Mouse (Mus musculus) liver, embryonic 13.5 days (tissue): ENCODE measurements around the gene Lgals2. TPM values are rescaled to one million over a fixed set of nuclear protein-coding genes. Genes with fewer than 3 reads are reported as not detected.
"Not testable (repeated sequence)": the region's sequence is repeated elsewhere in the genome, so short reads cannot be mapped to it uniquely, and the experiment has no call there.

Experiments
- ATAC-seq: fragments of 200-750 bp; cut with Nextera tagmentation; 2 replicates; pipeline ENCODE4 v1.8.0; 2017; ENCODE audit warnings: low read depth, mild to moderate bottlenecking, moderate number of reproducible peaks, moderate library complexity
- DNase-seq: peaks from one replicate; pipeline ENCODE4 v3.0.0; 2022
- H3K27ac ChIP-seq: fragments of 300-500 bp; sonication (generic); 2 replicates; pipeline ENCODE4 v1.5.1; 2015; ENCODE audit warnings: moderate library complexity, mild to moderate bottlenecking, inconsistent platforms
- H3K27me3 ChIP-seq: fragments of 300-500 bp; sonication (generic); 2 replicates; pipeline ENCODE4 v1.6.1; 2015; ENCODE audit warnings: mild to moderate bottlenecking, inconsistent platforms
- H3K36me3 ChIP-seq: fragments of 300-500 bp; sonication (generic); 2 replicates; pipeline ENCODE4 v1.6.1; 2015; ENCODE audit warnings: mild to moderate bottlenecking, inconsistent platforms
- H3K4me1 ChIP-seq: fragments of 300-500 bp; sonication (generic); replicated peaks from 2 replicates; pipeline ENCODE4 v1.6.1; 2015; ENCODE audit warnings: inconsistent platforms
- H3K4me2 ChIP-seq: fragments of 300-500 bp; sonication (generic); 2 replicates; pipeline ENCODE4 v1.6.1; 2015; ENCODE audit warnings: inconsistent platforms, mild to moderate bottlenecking, moderate library complexity
- H3K4me3 ChIP-seq: fragments of 300-500 bp; sonication (generic); replicated peaks from 2 replicates; pipeline ENCODE4 v1.5.1; 2015; ENCODE audit warnings: mild to moderate bottlenecking, inconsistent platforms
- H3K9ac ChIP-seq: fragments of 300-500 bp; sonication (generic); 2 replicates; pipeline ENCODE4 v1.6.1; 2015; ENCODE audit warnings: mild to moderate bottlenecking, inconsistent platforms
- H3K9me3 ChIP-seq: fragments of 300-500 bp; sonication (generic); replicated peaks from 2 replicates; pipeline ENCODE4 v1.6.1; 2016; ENCODE audit warnings: inconsistent platforms
- WGBS: fragments of 180-500 bp; shearing (Covaris S2); methylation state at CpG from one replicate; pipeline ENCODE4 v1.1.7; 2015; ENCODE audit not compliant: insufficient replicate concordance; 5-methylcytosine and 5-hydroxymethylcytosine counted together
- polyA plus RNA-seq: library from polyadenylated mRNA; unstranded; fragments of >200 nt; fragmentation: Nextera tagmentation; extraction: Ambion mirVana; gene quantifications from 2 replicates; pipeline ENCODE4 v1.2.1, GENCODE M21; 2015

The Lgals2 gene
- polyA plus RNA-seq, 1 experiment from 2014 or later = 10.0 TPM

DNA sequence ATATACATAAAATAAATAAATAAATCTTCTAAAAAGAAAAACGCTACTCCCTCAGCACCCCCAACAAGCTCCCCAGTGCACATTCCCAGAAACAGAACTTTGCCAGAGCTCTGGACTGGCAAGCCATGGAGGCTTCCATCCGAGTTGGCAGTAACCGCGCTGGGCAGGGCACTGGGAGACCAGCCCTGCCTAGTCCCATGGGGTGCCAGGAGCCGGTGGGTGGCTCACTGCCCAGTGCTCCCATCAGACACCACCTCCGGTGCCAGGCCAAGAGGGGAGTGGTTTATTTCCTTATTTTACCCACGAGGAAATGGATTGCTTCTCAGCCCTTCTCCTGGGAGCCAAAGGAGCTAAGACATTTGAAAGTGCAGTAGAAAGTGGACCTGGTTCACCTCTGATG lies 1.7 kb upstream of the Lgals2 start:
- Histone ChIP-seq H3K36me3 (no peaks in the 10 kb centered on the region), H3K9ac (no peak overlapping the region), H3K4me2 (no peak overlapping the region), H3K4me3 (no peak overlapping the region), H3K27me3 (peaks cover 11% of the 10 kb centered on the region; the same call in 1 of the 2 replicates), H3K27ac (no peak overlapping the region), H3K9me3 (no peaks in the 10 kb centered on the region), H3K4me1 (peaks cover 29% of the 10 kb centered on the region)
- 66% methylated on average over 7 of the region's 7 CpGs for WGBS
- DNase-seq (no peak), ATAC-seq (no peak)

DNA sequence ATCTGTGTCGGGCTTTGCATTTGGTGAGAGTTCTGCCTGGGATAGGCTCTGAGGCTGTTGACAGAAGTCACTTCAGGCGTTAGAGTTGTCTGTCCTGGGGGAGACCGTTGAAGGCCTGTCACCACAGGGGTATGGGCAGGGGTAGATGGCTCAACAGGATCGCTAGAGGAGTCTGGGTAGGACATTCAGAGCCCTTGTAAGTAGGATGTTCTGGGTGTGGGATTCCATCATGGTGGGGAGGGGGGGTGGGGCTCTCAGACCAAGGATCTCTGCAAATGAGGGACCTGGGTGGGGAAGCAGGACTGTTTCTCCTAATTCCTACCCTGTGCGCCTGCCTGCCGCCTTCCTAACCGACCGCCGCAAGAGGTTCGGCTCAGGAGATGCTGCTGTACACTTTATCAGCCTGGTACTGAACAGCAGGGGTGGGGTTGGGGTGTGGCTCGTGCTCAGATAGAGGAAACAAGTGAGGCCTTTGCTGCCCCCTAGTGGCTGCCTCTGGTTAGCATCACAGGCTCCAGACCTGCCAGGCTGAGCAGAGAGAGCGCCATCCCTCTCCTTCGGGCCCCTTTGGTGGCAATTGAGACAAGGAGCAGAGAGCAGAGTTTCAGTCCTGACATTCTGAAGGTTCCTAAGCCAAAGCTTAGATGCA lies 3.7 kb downstream of the Lgals2 start:
- WGBS = 6% methylated on average over 13 of the region's 13 CpGs
- H3K36me3 ChIP-seq = peaks cover 20% of the 10 kb centered on the region
- H3K4me2 ChIP-seq = peak overlapping the region; percentile 37
- peak; percentile 88 for DNase-seq
- H3K9ac ChIP-seq = no peak overlapping the region
- H3K9me3 ChIP-seq = no peaks in the 10 kb centered on the region
- peak overlapping the region; percentile 43; the same call in 1 of the 2 replicates for H3K27ac ChIP-seq
- peaks cover 53% of the 10 kb centered on the region for H3K4me1 ChIP-seq
- peaks cover 35% of the 10 kb centered on the region for H3K27me3 ChIP-seq
- peak; percentile 90 for ATAC-seq
- H3K4me3 ChIP-seq = no peak overlapping the region

GRCm38 (mm10) chr15:78850944-78851343 lies 4.4 kb downstream of the Lgals2 start:
- H3K4me1 ChIP-seq = peaks cover 58% of the 10 kb centered on the region

DNA sequence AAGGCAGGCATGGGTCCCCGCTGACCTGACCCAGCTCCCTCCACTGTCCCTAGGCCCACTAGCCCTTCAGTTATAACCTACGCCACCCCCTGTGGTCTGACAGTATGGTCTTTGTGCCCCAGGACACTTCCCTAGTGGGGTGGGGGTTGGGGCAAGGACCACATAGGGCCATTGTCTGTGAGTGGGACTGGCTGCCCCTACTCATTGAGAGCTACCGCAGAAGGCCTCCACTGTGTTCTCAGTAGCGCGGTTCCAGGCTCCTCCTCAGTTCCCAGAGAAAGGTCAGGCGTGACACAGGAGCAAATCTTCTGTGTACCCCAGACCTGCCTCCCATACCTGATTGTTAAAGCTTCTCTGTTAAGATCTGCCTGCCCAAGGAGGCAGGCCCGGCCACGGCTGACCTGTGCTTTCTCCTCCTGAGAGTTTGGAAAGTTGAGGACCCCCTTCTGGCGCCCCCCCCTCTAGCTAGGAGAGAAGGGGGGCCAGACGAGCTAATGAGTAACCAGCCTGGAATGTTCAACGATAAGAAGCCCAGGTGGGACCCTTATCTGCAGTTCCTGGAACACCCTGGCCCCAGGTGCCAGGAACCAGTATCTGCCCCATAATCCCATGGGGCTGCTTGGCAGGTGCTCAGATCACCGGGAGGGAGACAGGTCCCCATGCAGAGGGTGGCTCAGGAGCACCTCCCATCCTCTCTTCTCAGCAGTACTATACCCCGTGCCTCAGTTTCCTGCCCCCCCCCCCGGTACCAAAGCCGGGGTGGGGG lies 5.1 kb downstream of the Lgals2 start:
- Histone ChIP-seq H3K36me3 (peaks cover 20% of the 10 kb centered on the region), H3K27ac (no peak overlapping the region; the same call in 1 of the 2 replicates), H3K27me3 (peaks cover 44% of the 10 kb centered on the region), H3K9me3 (no peaks in the 10 kb centered on the region), H3K4me3 (no peak overlapping the region), H3K4me1 (peaks cover 61% of the 10 kb centered on the region), H3K4me2 (no peak overlapping the region), H3K9ac (no peak overlapping the region)
- ATAC-seq (no peak), DNase-seq (no peak)
- WGBS = 59% methylated on average over 15 of the region's 15 CpGs

More at GRCm38 (mm10) chr15:78850944-78851343, 4.4 kb downstream of the Lgals2 start:
- Histone ChIP-seq H3K27me3 (peaks cover 41% of the 10 kb centered on the region), H3K36me3 (peaks cover 20% of the 10 kb centered on the region), H3K27ac (no peak overlapping the region), H3K4me3 (no peak overlapping the region), H3K9me3 (no peaks in the 10 kb centered on the region), H3K4me2 (no peak overlapping the region), H3K9ac (no peak overlapping the region)
- 40% methylated on average over 6 of the region's 6 CpGs for WGBS
- ATAC-seq (no peak), DNase-seq (no peak)

DNA sequence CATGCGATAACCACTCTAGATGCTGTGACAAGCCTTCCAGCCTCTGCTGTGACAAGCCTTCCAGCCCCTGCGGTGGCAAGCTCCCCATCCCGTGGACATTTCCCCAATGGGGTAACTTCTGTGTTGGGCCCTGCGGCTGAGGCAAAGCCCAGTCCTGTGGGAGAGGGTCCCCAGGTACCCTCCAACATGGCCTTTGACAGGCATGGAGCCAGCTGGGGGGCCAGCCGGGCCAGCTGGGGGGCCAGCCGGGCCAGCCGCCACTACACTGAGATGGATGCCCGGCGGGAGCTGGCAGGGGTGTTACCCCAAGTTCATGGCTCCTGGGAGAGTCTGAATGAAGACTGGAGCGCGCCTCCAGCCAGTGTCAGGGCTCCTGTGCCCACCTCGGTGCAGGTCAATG lies 5.8 kb downstream of the Lgals2 start:
- Histone ChIP-seq H3K9ac (no peak overlapping the region), H3K27me3 (peaks cover 51% of the 10 kb centered on the region), H3K36me3 (peaks cover 20% of the 10 kb centered on the region), H3K4me3 (no peak overlapping the region), H3K4me1 (peaks cover 66% of the 10 kb centered on the region), H3K9me3 (no peaks in the 10 kb centered on the region), H3K4me2 (no peak overlapping the region), H3K27ac (no peak overlapping the region; the same call in 1 of the 2 replicates)
- 78% methylated on average over 12 of the region's 12 CpGs for WGBS
- no peak for DNase-seq
- ATAC-seq = no peak

- Histone ChIP-seq H3K4me3 (no peak overlapping the region), H3K9me3 (no peaks in the 10 kb centered on the region), H3K4me2 (no peak overlapping the region), H3K36me3 (peaks cover 20% of the 10 kb centered on the region), H3K9ac (no peak overlapping the region), H3K27ac (no peak overlapping the region), H3K4me1 (peaks cover 76% of the 10 kb centered on the region), H3K27me3 (peaks cover 58% of the 10 kb centered on the region)
- DNase-seq (peak; percentile 70), ATAC-seq (no peak)
- 26% methylated on average over 5 of the region's 5 CpGs for WGBS
Observed at GRCm38 (mm10) chr15:78848467-78848866, 6.9 kb downstream of the Lgals2 start.

- Histone ChIP-seq H3K27me3 (peaks cover 70% of the 10 kb centered on the region), H3K4me1 (peaks cover 83% of the 10 kb centered on the region), H3K36me3 (peaks cover 20% of the 10 kb centered on the region)
- not testable (repeated sequence) for H3K9ac ChIP-seq, H3K9me3 ChIP-seq, H3K27ac ChIP-seq, H3K4me2 ChIP-seq, DNase-seq, H3K4me3 ChIP-seq, ATAC-seq
- 70% methylated on average over 7 of the region's 7 CpGs for WGBS
Observed at GRCm38 (mm10) chr15:78846805-78847204, 8.5 kb downstream of the Lgals2 start.

DNA sequence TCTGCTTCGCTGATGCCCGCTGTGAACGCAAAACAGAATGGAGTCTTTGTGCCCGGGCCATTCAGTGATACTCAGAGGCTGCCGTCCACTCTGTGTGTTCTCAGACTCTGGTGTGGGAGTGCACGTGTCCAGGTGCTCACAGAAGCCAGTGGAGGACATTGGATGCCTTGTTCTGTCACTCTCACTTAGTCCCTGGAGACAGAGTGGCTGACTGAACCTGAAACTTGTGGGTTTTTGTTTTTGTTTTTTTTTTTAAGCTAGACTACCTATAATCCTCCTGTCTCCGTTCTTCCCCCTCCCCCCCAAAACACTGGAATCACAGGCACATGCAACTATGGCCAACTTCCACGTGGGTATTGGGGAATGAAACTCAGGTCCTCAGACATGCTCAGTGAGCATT lies 9.0 kb downstream of the Lgals2 start:
- 69% methylated on average over 8 of the region's 8 CpGs for WGBS
- no peak overlapping the region for H3K9ac ChIP-seq
- peaks cover 74% of the 10 kb centered on the region for H3K27me3 ChIP-seq
- H3K36me3 ChIP-seq = peaks cover 20% of the 10 kb centered on the region
- no peak overlapping the region for H3K27ac ChIP-seq
- H3K9me3 ChIP-seq = no peaks in the 10 kb centered on the region
- ATAC-seq (no peak), DNase-seq (no peak)
- H3K4me3 ChIP-seq = no peak overlapping the region
- H3K4me2 ChIP-seq = 0 out of 2 replicates have a peak overlapping the region, but pooled peaks have one; percentile 58
- H3K4me1 ChIP-seq = peaks cover 83% of the 10 kb centered on the region

GRCm38 (mm10) chr15:78845867-78846266 lies 9.5 kb downstream of the Lgals2 start:
- Histone ChIP-seq H3K4me3 (no peak overlapping the region), H3K27me3 (peaks cover 74% of the 10 kb centered on the region), H3K27ac (peak overlapping the region; percentile 11; the same call in 1 of the 2 replicates), H3K36me3 (peaks cover 20% of the 10 kb centered on the region), H3K9me3 (no peaks in the 10 kb centered on the region), H3K9ac (no peak overlapping the region; the same call in 1 of the 2 replicates), H3K4me1 (peaks cover 83% of the 10 kb centered on the region), H3K4me2 (peak overlapping the region; percentile 58)
- DNase-seq (no peak), ATAC-seq (no peak)
- whole genome bisulfite sequencing = 63% methylated on average over 8 of the region's 8 CpGs

DNA sequence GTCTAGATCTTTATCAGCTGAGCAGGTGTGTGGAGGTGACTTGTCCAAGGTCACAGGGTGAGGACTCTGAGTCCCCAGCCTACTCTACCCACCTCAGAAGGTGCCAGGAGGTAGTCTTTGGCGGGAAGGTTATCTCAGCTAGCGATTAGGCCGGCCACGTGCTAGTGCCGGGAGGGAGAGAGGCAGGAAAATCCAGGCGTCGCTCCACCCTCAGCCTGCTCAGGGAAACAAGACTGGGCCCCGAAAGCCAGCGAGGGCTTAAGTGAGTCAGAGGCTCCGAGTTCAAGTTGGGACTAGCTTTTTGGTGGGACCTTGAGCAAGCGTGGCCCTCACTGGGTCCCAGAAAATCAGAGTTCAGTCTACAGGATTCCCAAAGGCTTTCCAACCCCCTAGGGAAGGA lies 10.0 kb downstream of the Lgals2 start:
- DNase-seq (no peak), ATAC-seq (no peak)
- Histone ChIP-seq H3K4me1 (peaks cover 83% of the 10 kb centered on the region), H3K4me2 (peak overlapping the region; percentile 58), H3K9ac (peak overlapping the region; percentile 24; the same call in 1 of the 2 replicates), H3K27me3 (peaks cover 74% of the 10 kb centered on the region), H3K27ac (peak overlapping the region; percentile 11), H3K4me3 (peak overlapping the region; percentile 7), H3K9me3 (no peaks in the 10 kb centered on the region), H3K36me3 (peaks cover 20% of the 10 kb centered on the region)
- 61% methylated on average over 11 of the region's 11 CpGs for WGBS

DNA sequence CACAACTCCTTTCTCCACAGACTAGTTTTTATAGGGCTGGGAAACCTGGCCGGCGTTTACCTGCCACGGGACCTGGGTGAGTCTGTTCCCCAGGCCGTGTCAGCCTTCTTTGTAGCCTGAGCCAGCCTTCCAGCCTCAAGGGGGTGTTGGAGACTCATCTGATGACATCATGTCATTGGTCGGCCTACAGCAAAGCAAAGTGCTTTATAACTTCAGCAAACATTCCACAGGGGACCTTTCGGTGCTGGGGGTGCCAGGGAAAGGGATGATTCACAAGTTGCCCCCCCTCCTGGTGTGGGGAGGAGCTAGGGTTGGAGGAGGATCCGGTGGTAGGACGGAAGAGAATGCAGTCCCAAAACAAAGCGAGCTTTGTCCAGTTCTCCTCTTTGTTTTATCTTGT lies 10.5 kb downstream of the Lgals2 start:
- peak overlapping the region; percentile 60 for H3K4me3 ChIP-seq
- DNase-seq = no peak
- 34% methylated on average over 9 of the region's 9 CpGs for WGBS
- ATAC-seq = no peak
- H3K4me2 ChIP-seq = peak overlapping the region; percentile 58
- peak overlapping the region; percentile 71; the same call in 1 of the 2 replicates for H3K9ac ChIP-seq
- peaks cover 74% of the 10 kb centered on the region for H3K27me3 ChIP-seq
- H3K9me3 ChIP-seq = no peaks in the 10 kb centered on the region
- H3K27ac ChIP-seq = peak overlapping the region; percentile 36; the same call in 1 of the 2 replicates
- peaks cover 17% of the 10 kb centered on the region for H3K36me3 ChIP-seq
- H3K4me1 ChIP-seq = peaks cover 81% of the 10 kb centered on the region
